Mouse (Mus musculus) kidney, postnatal 10 days (tissue): ENCODE data around the gene Yju2.
A peak's percentile ranks its signal among the peaks of the same experiment; 100 is the strongest.

ENCODE experiments used
- DNase-seq: peaks from one replicate; pipeline ENCODE4 v3.0.0; 2021; ENCODE audit warnings: mixed read lengths

Yju2 gene

DNA sequence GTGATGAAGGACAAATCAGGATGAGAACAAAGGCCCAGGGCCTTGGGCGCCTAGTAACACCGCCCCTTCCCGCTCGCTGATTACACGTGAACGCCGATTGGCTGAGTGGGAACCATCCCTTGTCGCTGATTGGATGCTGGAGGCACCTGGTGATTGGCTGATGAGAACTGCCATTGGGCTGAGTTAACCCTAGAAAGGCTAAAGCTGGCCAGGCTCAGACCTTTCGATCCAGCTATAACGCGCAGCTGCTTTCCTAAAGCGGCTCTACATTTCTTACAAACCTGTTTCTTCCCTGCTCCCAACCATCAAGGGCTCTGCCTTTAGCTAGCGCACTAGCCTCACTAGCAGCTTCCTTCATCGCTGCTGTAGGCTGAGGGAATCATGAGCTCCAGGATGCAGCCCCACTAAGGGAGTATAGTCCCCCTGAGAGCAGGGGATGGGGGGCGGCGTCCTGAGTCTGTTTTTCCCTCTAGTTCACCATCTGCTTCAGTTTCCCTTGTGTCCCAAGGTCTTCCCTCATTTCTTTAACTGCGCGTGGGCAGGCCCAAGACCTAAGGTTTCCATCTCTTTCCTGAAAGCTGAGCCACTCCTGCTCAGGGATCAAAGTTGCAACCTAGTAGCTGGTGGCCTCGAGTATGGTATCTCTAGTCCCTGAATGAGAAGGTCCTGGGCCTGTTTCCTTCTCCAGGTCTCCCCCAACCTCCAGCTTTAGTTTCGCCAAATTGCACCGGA, 49.6 kb downstream of the Yju2 start:
- peak; percentile 95 for DNase-seq

DNA sequence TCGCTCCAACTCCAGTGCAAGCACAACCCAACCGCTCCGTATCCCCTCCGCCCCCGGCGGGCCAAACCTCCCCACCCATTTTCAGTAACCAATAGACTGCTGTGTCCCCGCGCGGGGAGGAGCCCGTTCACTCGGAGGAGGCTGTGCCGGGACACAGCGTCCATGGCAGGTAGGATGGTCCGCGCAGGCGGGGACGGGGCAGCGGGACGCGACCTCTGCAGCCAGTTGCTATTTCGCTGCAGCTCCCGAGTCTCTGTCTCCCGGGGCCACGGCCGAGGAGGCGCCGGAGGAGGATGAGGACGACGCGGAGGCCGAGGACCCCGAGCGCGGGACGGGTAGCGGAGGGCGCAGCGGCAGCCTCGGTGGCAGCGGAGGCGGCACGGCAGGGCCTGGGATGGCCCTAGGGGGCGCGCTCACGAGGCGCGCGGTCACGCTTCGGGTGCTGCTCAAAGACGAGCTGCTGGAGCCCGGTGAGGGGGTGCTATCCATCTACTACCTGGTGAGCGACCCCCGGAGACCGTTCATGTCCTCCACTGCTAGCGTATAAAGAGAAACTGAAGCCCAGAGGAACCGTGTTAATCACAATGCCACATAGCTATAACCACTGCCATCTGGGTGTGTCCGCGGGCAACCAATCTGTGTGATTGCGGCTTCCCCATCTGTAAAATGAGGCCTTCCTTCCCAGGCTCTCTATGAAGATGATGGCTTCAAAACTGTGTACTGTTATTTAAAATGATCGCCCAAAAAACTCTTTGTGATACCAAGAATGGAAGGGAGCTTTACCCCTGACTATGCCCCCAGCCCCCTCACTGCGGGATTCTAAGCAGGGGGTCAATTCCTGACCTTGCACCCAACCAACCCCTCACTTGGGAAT, 50.4 kb downstream of the Yju2 start:
- DNase-seq, result peak; percentile 94

DNA sequence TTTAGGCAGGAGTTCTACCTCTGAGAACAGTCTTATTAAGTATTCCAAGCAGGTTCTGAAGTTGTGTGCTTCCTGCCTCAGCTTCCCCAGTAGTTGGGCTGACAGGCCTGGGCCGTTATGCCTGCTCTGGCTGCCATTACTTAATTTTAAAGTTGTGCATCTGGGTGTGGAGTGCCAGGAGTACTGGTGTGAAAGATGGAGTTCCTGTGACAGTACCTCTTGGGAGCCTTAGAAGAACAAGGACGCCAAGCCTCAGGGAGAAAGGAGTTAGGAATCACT, 51.0 kb downstream of the Yju2 start:
- no peak for DNase-seq

DNA sequence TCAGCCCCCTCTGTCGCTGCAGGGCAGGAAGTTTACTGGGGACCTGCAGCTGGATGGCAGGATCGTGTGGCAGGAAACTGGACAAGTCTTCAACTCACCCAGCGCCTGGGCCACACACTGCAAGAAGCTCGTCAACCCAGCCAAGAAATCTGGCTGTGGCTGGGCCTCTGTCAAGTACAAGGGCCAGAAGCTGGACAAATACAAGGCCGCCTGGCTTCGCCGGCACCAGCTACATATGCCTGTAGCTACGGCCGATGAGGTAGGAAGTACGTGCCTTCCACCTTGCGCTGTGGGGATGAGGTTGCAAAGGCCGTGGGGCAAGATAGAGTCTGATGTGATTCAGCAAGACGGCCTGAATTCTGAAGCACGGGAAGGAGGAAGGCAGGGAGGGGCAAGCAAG, 51.4 kb downstream of the Yju2 start:
- no peak for DNase-seq

DNA sequence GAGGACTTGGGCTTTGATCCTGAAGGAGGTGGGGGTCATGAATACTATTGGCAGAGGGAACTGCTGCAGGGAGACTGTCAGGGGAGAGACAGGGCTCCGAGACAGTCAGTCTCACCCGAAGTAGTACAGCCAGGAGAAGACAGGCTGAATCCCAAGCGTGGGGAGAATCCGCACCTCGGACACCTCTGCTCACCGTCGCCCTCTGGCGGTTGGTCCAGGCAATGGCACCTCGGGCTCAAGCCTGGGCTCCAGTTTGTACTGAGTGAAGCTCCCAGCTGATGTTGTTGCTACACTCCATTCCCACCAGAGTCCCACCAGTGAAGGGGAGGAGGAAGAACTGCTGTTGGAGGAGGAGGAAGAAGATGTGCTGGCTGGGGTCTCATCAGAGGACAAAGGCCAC, 51.8 kb downstream of the Yju2 start:
- peak; percentile 86 for DNase-seq

DNA sequence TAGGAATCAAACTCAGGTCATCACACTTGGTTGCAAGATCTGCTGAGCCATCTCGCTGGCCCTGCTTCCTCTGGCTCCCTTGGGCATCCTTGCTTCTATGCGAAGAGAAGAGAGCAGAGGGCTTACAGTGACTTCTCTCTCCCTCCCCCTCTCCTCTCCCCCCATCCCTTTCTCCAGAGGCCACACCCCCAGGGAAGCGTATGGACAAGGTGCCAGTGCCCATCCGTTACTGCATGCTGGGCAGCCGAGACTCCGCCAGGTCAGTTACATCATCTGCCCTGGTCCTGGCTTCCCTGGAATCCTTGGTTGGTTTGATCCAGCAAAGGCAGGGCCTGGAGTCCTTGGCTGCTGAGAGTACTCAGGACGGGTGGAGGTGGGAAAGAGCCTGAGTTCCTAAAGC, 52.5 kb downstream of the Yju2 start:
- DNase-seq, result no peak

DNA sequence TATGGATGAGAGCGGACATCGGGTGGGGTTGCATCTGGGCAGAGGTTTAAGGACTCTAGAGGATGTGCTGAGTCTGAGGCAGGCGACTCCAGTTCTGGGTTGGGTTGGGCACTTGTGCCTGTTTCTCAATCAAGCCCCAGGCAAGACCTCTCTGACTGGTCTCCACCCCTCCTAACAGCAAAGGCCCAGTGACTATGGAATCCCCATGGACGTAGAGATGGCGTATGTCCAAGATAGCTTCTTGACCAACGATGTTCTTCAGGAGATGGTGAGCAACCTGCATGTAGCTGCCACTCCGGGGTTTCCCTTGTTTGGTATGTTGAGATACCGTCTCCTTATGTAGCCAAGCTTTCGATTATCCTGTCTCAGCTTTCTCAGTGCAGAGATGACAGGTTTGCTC, 56.4 kb downstream of the Yju2 start:
- no peak for DNase-seq

DNA sequence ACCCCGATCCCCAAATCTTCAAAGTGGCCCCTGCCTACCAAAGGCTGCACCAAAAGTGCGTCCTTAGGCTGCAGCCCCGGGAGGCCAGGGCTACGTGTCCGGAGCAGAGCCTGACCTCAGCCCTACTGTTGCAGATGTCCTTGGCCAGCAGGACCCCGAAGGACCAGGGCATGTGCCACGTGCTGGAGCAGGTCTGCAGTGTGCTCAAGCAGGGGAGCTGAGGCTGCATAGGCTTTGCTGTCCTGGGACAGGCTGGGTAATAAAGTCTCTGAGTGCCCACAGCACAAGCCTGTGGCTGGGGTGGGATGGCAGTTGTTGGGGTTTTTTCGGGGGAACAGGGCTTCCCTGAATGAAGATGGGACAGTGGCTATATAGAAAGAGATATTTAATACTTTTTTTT, 57.5 kb downstream of the Yju2 start:
- DNase-seq, result no peak

DNA sequence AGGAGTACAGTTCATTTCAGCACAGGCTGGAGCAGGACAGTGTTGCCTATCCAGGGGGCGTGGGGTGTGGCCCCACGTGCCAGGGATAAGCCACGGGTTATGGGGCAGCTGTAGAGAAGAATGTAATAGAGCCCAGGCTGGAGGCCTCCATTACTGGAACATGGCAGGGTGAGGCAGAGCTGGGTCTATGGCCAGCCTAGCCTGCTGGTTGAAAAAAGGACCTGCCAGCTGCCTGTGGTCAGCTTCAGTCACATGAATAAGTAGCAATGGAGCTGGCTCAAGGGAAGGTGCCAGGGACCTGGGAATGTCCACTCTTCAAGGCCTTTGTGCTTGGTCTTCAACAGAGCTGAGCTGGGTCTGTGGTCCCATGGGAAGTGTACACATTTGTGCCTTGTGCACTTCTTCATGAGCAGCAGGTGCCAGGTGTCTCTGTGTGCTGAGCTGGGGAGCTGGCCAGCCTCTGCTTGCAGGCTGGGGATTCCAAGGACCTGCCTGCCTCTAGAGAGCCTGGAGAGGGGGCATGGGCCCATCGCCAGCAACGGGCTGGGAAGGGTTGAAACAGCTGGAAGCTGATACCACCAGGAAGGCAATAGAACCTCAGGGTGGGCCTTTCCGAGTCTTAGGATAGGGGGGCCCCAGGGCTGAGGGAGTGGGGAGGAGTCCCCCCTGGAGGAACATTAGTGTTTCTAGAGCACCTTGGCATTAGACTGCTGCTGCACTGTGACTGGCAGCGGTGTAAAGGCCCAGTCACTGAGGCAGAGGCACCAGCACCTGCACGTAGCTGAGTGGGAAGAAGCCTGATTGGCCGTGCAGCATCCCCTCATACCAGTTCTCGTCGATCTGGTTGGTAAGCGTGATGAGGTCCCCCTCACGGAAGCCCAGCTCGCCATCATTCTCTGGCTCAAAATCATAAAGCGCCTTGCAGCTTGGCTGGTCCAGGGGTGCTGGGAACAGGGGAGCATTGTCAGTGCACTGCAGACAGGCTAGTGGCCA, 58.2 kb downstream of the Yju2 start:
- no peak for DNase-seq

DNA sequence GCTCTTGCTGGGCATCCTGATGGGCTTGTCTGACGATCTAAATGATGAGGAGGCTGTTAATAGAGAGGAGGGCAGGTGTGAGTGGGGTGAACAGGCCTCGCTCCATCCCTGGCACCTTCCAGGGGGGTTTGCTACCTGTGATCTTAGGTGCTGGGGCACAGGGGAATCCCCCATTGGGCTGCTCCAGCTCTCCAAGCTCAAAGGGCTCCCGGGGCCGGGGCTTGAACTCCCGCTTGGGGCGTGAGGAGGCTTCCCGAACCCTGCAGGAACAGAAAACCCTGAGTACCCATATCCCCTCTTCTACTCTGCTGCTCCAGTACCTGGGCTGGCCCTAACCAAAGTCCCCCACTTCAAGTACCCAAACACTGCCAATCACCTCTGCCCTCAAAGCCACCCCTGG, 58.9 kb downstream of the Yju2 start:
- no peak for DNase-seq
